ENCODE assay signal across 8 mouse cellular contexts in genomic region chr1:45431922-45432321, GRCm38 (mm10).
DNase-seq lines count a peak whose midpoint lies in the region; ATAC-seq and TF ChIP-seq lines count a peak whose summit lies in the region.

No protein-coding gene starts in this region.

- DNase-seq in adrenal gland, postnatal 10 days = peak; percentile 28
- no peak for DNase-seq in adrenal gland, postnatal 4 days (ENCODE audit: low spot score in 2 of 2)
- DNase-seq in MEL (ENCODE audit: low read depth, low spot score) = peak; percentile 71
- peak; percentile 32 for DNase-seq in embryonic facial prominence, embryonic 10.5 days (ENCODE audit: low spot score)
- DNase-seq in hindbrain, embryonic 11.5 days (ENCODE audit: low spot score) = peak; percentile 61
- peak; percentile 8 for DNase-seq in layer of hippocampus, adult 9-11 months
- no peak for DNase-seq in natural killer cell, adult 2 months (ENCODE audit: low spot score in 2 of 2)

- WGBS in embryonic facial prominence, embryonic 10.5 days = 33% methylated on average over 3 of the region's 3 CpGs
- 28% methylated on average over 3 of the region's 3 CpGs for WGBS in hindbrain, embryonic 11.5 days

- H3K4me2 ChIP-seq in hindbrain, embryonic 11.5 days (replicated peaks; ENCODE audit: low read depth, low read length) = no peak overlapping the region

- no peak overlapping the region for H3K9ac ChIP-seq in MEL (ENCODE audit: control insufficient read depth, low read depth, low read length, poor library complexity, severe bottlenecking)
- H3K9ac ChIP-seq in hindbrain, embryonic 11.5 days (ENCODE audit: low read depth, low read length) = no peak overlapping the region

- TF ChIP-seq RAD21 in MEL (IDR thresholded peaks at IDR 0.05; ENCODE audit: low read depth, low read length) = peak; percentile 61

- H3K27ac ChIP-seq in MEL (ENCODE audit: control insufficient read depth, low read depth, low read length) = no peak overlapping the region
- H3K27ac ChIP-seq in embryonic facial prominence, embryonic 10.5 days (replicated peaks) = no peak overlapping the region
- no peak overlapping the region for H3K27ac ChIP-seq in hindbrain, embryonic 11.5 days (ENCODE audit: low read depth, low read length)

- TF ChIP-seq CTCF in MEL (IDR thresholded peaks at IDR 0.05 in 2 of 3, conservative IDR thresholded peaks at IDR 0.05 in 1 of 3; ENCODE audit: control insufficient read depth in 1 of 3, insufficient read depth in 1 of 3, low read depth in 2 of 3, low read length in 3 of 3, poor library complexity in 1 of 3, severe bottlenecking in 1 of 3) = peak; percentile 36 to 73 (median 52)

- no peak overlapping the region for H3K4me3 ChIP-seq in MEL (ENCODE audit: control insufficient read depth in 1 of 2, insufficient read depth in 1 of 2, low read depth in 2 of 2, low read length in 2 of 2)
- H3K4me3 ChIP-seq in embryonic facial prominence, embryonic 10.5 days = no peak overlapping the region
- H3K4me3 ChIP-seq in hindbrain, embryonic 11.5 days (ENCODE audit: low read depth, low read length) = no peak overlapping the region

- TF ChIP-seq POLR2A in MEL (IDR thresholded peaks at IDR 0.05; ENCODE audit: control insufficient read depth in 1 of 2, insufficient read depth in 1 of 2, low read depth in 1 of 2, low read length in 2 of 2, poor library complexity in 1 of 2) = no peak

- peaks cover 0 to 11% of the 10 kb centered on the region in 2 experiments; a peak in 2 of 4 replicates for H3K36me3 ChIP-seq in MEL (ENCODE audit: control insufficient read depth in 1 of 2, insufficient read depth in 2 of 2, low read length in 2 of 2)
- H3K36me3 ChIP-seq in embryonic facial prominence, embryonic 10.5 days (replicated peaks) = peaks cover 23% of the 10 kb centered on the region
- H3K36me3 ChIP-seq in hindbrain, embryonic 11.5 days (ENCODE audit: control insufficient read depth, insufficient read depth, low read length) = no peaks in the 10 kb centered on the region

- H3K4me1 ChIP-seq in MEL (ENCODE audit: control insufficient read depth in 1 of 2, insufficient read depth in 2 of 2, low read length in 2 of 2) = peaks cover 3 to 5% of the 10 kb centered on the region in 2 experiments
- H3K4me1 ChIP-seq in embryonic facial prominence, embryonic 10.5 days = no peaks in the 10 kb centered on the region
- H3K4me1 ChIP-seq in hindbrain, embryonic 11.5 days (replicated peaks; ENCODE audit: control insufficient read depth, insufficient read depth, low read length) = no peaks in the 10 kb centered on the region

- no peaks in the 10 kb centered on the region for H3K27me3 ChIP-seq in MEL (ENCODE audit: control insufficient read depth in 1 of 2, insufficient read depth in 2 of 2, low read length in 2 of 2)
- no peaks in the 10 kb centered on the region for H3K27me3 ChIP-seq in embryonic facial prominence, embryonic 10.5 days (replicated peaks; ENCODE audit: low read depth, poor library complexity, severe bottlenecking)
- no peaks in the 10 kb centered on the region for H3K27me3 ChIP-seq in hindbrain, embryonic 11.5 days (ENCODE audit: control insufficient read depth, insufficient read depth, low read length)

- TF ChIP-seq EP300 in MEL (IDR thresholded peaks at IDR 0.05; ENCODE audit: low read depth in 1 of 2, low read length in 2 of 2) = no peak

- ATAC-seq in hindbrain, embryonic 11.5 days (ENCODE audit: low FRiP score) = peak; percentile 86
- peak; percentile 95 for ATAC-seq in megakaryocyte progenitor cell, adult 5-6 weeks (replicated peaks; ENCODE audit: poor library complexity)

- no peaks in the 10 kb centered on the region for H3K79me2 ChIP-seq in MEL (ENCODE audit: control insufficient read depth, insufficient read depth, low read length, poor library complexity)

- H3K9me3 ChIP-seq in MEL (replicated peaks; ENCODE audit: insufficient read depth, low read length) = no peaks in the 10 kb centered on the region
- H3K9me3 ChIP-seq in embryonic facial prominence, embryonic 10.5 days = no peaks in the 10 kb centered on the region
- H3K9me3 ChIP-seq in hindbrain, embryonic 11.5 days (ENCODE audit: control insufficient read depth, low read length) = no peaks in the 10 kb centered on the region

TF ChIP-seq in MEL, 35 proteins besides CTCF, POLR2A, EP300 and RAD21:
- no peak for TF ChIP-seq MXI1 (IDR thresholded peaks at IDR 0.05; ENCODE audit: low read depth, low read length)
- TF ChIP-seq USF2 (IDR thresholded peaks at IDR 0.05; ENCODE audit: borderline replicate concordance in 1 of 2, insufficient read depth in 1 of 2, low read depth in 1 of 2, low read length in 2 of 2) = no peak
- TF ChIP-seq ELF1 (IDR thresholded peaks at IDR 0.05; ENCODE audit: low read depth, low read length) = no peak
- no peak for TF ChIP-seq CHD2 (IDR thresholded peaks at IDR 0.05; ENCODE audit: low read length)
- no peak for TF ChIP-seq MAX (IDR thresholded peaks at IDR 0.05; ENCODE audit: low read length)
- no peak for TF ChIP-seq ETS1 (IDR thresholded peaks at IDR 0.05; ENCODE audit: low read depth, low read length)
- no peak for TF ChIP-seq RCOR1 (IDR thresholded peaks at IDR 0.05; ENCODE audit: low read depth, low read length)
- TF ChIP-seq GATA1 (IDR thresholded peaks at IDR 0.05; ENCODE audit: low read depth, low read length) = no peak
- no peak for TF ChIP-seq ZMIZ1 (IDR thresholded peaks at IDR 0.05; ENCODE audit: low read depth, low read length)
- no peak for TF ChIP-seq JUND (IDR thresholded peaks at IDR 0.05; ENCODE audit: low read depth, low read length)
- no peak for TF ChIP-seq CHD1 (IDR thresholded peaks at IDR 0.05; ENCODE audit: low read depth, low read length)
- peak; percentile 26; the same call in 1 of the 2 replicates for TF ChIP-seq BHLHE40 (IDR thresholded peaks at IDR 0.05; ENCODE audit: borderline replicate concordance, low read depth, low read length)
- TF ChIP-seq ZNF384 (IDR thresholded peaks at IDR 0.05; ENCODE audit: low read depth, low read length) = no peak
- TF ChIP-seq MYC (IDR thresholded peaks at IDR 0.05; ENCODE audit: low read depth, low read length) = peak; percentile 49; the same call in 1 of the 2 replicates
- no peak for TF ChIP-seq GABPA (IDR thresholded peaks at IDR 0.05; ENCODE audit: low read depth, low read length)
- no peak for TF ChIP-seq SIN3A (IDR thresholded peaks at IDR 0.05; ENCODE audit: low read length)
- TF ChIP-seq NRF1 (IDR thresholded peaks at IDR 0.05; ENCODE audit: insufficient read depth, low read depth, low read length, poor library complexity, severe bottlenecking) = no peak
- 0 out of 2 replicates have a peak, but pooled peaks have one; percentile 25 for TF ChIP-seq MYB (IDR thresholded peaks at IDR 0.05; ENCODE audit: low read depth, low read length)
- no peak for TF ChIP-seq POLR2AphosphoS5 (IDR thresholded peaks at IDR 0.05; ENCODE audit: borderline replicate concordance, low read depth, low read length)
- TF ChIP-seq MAZ (IDR thresholded peaks at IDR 0.05; ENCODE audit: low read depth, low read length) = no peak
- no peak for TF ChIP-seq TCF12 (IDR thresholded peaks at IDR 0.05; ENCODE audit: low read depth, low read length)
- no peak for TF ChIP-seq TAL1 (IDR thresholded peaks at IDR 0.05; ENCODE audit: low read length)
- TF ChIP-seq MAFK (IDR thresholded peaks at IDR 0.05; ENCODE audit: borderline replicate concordance, low read depth, low read length) = no peak
- no peak for TF ChIP-seq NELFE (IDR thresholded peaks at IDR 0.05; ENCODE audit: low read depth, low read length)
- TF ChIP-seq KAT2A (conservative IDR thresholded peaks at IDR 0.05; ENCODE audit: low read depth, low read length) = no peak
- TF ChIP-seq E2F4 (IDR thresholded peaks at IDR 0.05; ENCODE audit: borderline replicate concordance, low read depth, low read length) = no peak
- peak; percentile 53 for TF ChIP-seq ZC3H11A (IDR thresholded peaks at IDR 0.05; ENCODE audit: low read depth, low read length)
- TF ChIP-seq UBTF (IDR thresholded peaks at IDR 0.05; ENCODE audit: borderline replicate concordance, insufficient read depth, low read depth, low read length) = no peak
- TF ChIP-seq POLR2AphosphoS2 (IDR thresholded peaks at IDR 0.05; ENCODE audit: low read length) = no peak
- TF ChIP-seq HCFC1 (IDR thresholded peaks at IDR 0.05; ENCODE audit: low read depth, low read length) = 0 out of 2 replicates have a peak, but pooled peaks have one; percentile 26
- no peak for TF ChIP-seq MEF2A (IDR thresholded peaks at IDR 0.05; ENCODE audit: extremely low read depth, insufficient replicate concordance, low read depth, low read length, poor library complexity, severe bottlenecking)
- TF ChIP-seq SMC3 (IDR thresholded peaks at IDR 0.05; ENCODE audit: low read depth, low read length) = peak; percentile 66

Comparison
In these comparisons a context has a peak if more than half of its experiments do, and no peak if none do; other contexts are left out.
1. DNase-seq: peak in adrenal gland, postnatal 10 days (single experiment), MEL (single experiment), embryonic facial prominence, embryonic 10.5 days (single experiment), hindbrain, embryonic 11.5 days (single experiment) and layer of hippocampus, adult 9-11 months (single experiment); none in adrenal gland, postnatal 4 days (0 of 2) and natural killer cell, adult 2 months (0 of 2).